Mouse (Mus musculus): ENCODE data around the gene Fam173a.

Fam173a gene

GRCm38 (mm10) chr17:25775318-25776062 is 17.2 kb downstream of the Fam173a start:
- DNase-seq (ENCODE audit: low read depth, low spot score), result no peak
- Histone ChIP-seq H3K36me3 (ENCODE audit: control insufficient read depth, insufficient read depth, low read length, poor library complexity, severe bottlenecking) (peaks cover 8% of the 10 kb centered on the region), H3K27me3 (ENCODE audit: control insufficient read depth, insufficient read depth, low read length, poor library complexity, severe bottlenecking) (no peaks in the 10 kb centered on the region; the same call in 1 of the 2 replicates)

- peak; percentile 99 for DNase-seq (ENCODE audit: low read depth, low spot score)
- peaks cover 3% of the 10 kb centered on the region for H3K36me3 ChIP-seq (ENCODE audit: control insufficient read depth, insufficient read depth, low read length, poor library complexity, severe bottlenecking)
- H3K27me3 ChIP-seq (ENCODE audit: control insufficient read depth, insufficient read depth, low read length, poor library complexity, severe bottlenecking), result no peaks in the 10 kb centered on the region; the same call in 1 of the 2 replicates
Observed at GRCm38 (mm10) chr17:25773549-25774120, 19.1 kb downstream of the Fam173a start, which contains the start of gene Narfl. Gene Narfl, plus strand, starts transcription at chr17:25773776.

GRCm38 (mm10) chr17:25769331-25769730 is 23.4 kb downstream of the Fam173a start:
- no peak for DNase-seq (ENCODE audit: low read depth, low spot score)
- no peaks in the 10 kb centered on the region for H3K36me3 ChIP-seq (ENCODE audit: control insufficient read depth, insufficient read depth, low read length, poor library complexity, severe bottlenecking)
- H3K27me3 ChIP-seq (ENCODE audit: control insufficient read depth, insufficient read depth, low read length, poor library complexity, severe bottlenecking), result no peaks in the 10 kb centered on the region

- no peaks in the 10 kb centered on the region for H3K27me3 ChIP-seq (ENCODE audit: control insufficient read depth, insufficient read depth, low read length, poor library complexity, severe bottlenecking)
- no peaks in the 10 kb centered on the region for H3K36me3 ChIP-seq (ENCODE audit: control insufficient read depth, insufficient read depth, low read length, poor library complexity, severe bottlenecking)
- DNase-seq (ENCODE audit: low read depth, low spot score), result no peak
Observed at GRCm38 (mm10) chr17:25765886-25766285, 26.8 kb downstream of the Fam173a start.

- no peak for DNase-seq (ENCODE audit: low read depth, low spot score)
- Histone ChIP-seq H3K36me3 (ENCODE audit: control insufficient read depth, insufficient read depth, low read length, poor library complexity, severe bottlenecking) (no peaks in the 10 kb centered on the region), H3K27me3 (ENCODE audit: control insufficient read depth, insufficient read depth, low read length, poor library complexity, severe bottlenecking) (no peaks in the 10 kb centered on the region)
Observed at GRCm38 (mm10) chr17:25762591-25762990, 30.1 kb downstream of the Fam173a start.

- DNase-seq (ENCODE audit: low read depth, low spot score), result no peak
- no peaks in the 10 kb centered on the region for H3K36me3 ChIP-seq (ENCODE audit: control insufficient read depth, insufficient read depth, low read length, poor library complexity, severe bottlenecking)
- no peaks in the 10 kb centered on the region for H3K27me3 ChIP-seq (ENCODE audit: control insufficient read depth, insufficient read depth, low read length, poor library complexity, severe bottlenecking)
Observed at GRCm38 (mm10) chr17:25761561-25761970, 31.1 kb downstream of the Fam173a start.

GRCm38 (mm10) chr17:25760148-25760547 is 32.6 kb downstream of the Fam173a start:
- Histone ChIP-seq H3K36me3 (ENCODE audit: control insufficient read depth, insufficient read depth, low read length, poor library complexity, severe bottlenecking) (no peaks in the 10 kb centered on the region), H3K27me3 (ENCODE audit: control insufficient read depth, insufficient read depth, low read length, poor library complexity, severe bottlenecking) (no peaks in the 10 kb centered on the region)
- no peak for DNase-seq (ENCODE audit: low read depth, low spot score)

GRCm38 (mm10) chr17:25757691-25758090 is 35.0 kb downstream of the Fam173a start:
- Histone ChIP-seq H3K27me3 (ENCODE audit: control insufficient read depth, insufficient read depth, low read length, poor library complexity, severe bottlenecking) (no peaks in the 10 kb centered on the region), H3K36me3 (ENCODE audit: control insufficient read depth, insufficient read depth, low read length, poor library complexity, severe bottlenecking) (no peaks in the 10 kb centered on the region)
- DNase-seq (ENCODE audit: low read depth, low spot score), result no peak

GRCm38 (mm10) chr17:25756378-25757242 is 36.1 kb downstream of the Fam173a start:
- Histone ChIP-seq H3K27me3 (ENCODE audit: control insufficient read depth, insufficient read depth, low read length, poor library complexity, severe bottlenecking) (no peaks in the 10 kb centered on the region), H3K36me3 (ENCODE audit: control insufficient read depth, insufficient read depth, low read length, poor library complexity, severe bottlenecking) (no peaks in the 10 kb centered on the region)
- no peak for DNase-seq (ENCODE audit: low read depth, low spot score)

- no peak for DNase-seq (ENCODE audit: low read depth, low spot score)
- Histone ChIP-seq H3K27me3 (ENCODE audit: control insufficient read depth, insufficient read depth, low read length, poor library complexity, severe bottlenecking) (no peaks in the 10 kb centered on the region), H3K36me3 (ENCODE audit: control insufficient read depth, insufficient read depth, low read length, poor library complexity, severe bottlenecking) (no peaks in the 10 kb centered on the region)
Observed at GRCm38 (mm10) chr17:25755627-25756377, 36.9 kb downstream of the Fam173a start.

- Histone ChIP-seq H3K36me3 (ENCODE audit: control insufficient read depth, insufficient read depth, low read length, poor library complexity, severe bottlenecking) (no peaks in the 10 kb centered on the region), H3K27me3 (ENCODE audit: control insufficient read depth, insufficient read depth, low read length, poor library complexity, severe bottlenecking) (no peaks in the 10 kb centered on the region)
- no peak for DNase-seq (ENCODE audit: low read depth, low spot score)
Observed at GRCm38 (mm10) chr17:25755086-25755485, 37.6 kb downstream of the Fam173a start.

GRCm38 (mm10) chr17:25754241-25754640 is 38.5 kb downstream of the Fam173a start, which contains the start of gene Msln:
Gene Msln, minus strand, starts transcription at chr17:25754378.
- DNase-seq (ENCODE audit: low read depth, low spot score), result no peak
- H3K27me3 ChIP-seq (ENCODE audit: control insufficient read depth, insufficient read depth, low read length, poor library complexity, severe bottlenecking), result no peaks in the 10 kb centered on the region
- H3K36me3 ChIP-seq (ENCODE audit: control insufficient read depth, insufficient read depth, low read length, poor library complexity, severe bottlenecking), result no peaks in the 10 kb centered on the region

GRCm38 (mm10) chr17:25751446-25751845 is 41.3 kb downstream of the Fam173a start:
- H3K36me3 ChIP-seq (ENCODE audit: control insufficient read depth, insufficient read depth, low read length, poor library complexity, severe bottlenecking), result no peaks in the 10 kb centered on the region
- no peaks in the 10 kb centered on the region for H3K27me3 ChIP-seq (ENCODE audit: control insufficient read depth, insufficient read depth, low read length, poor library complexity, severe bottlenecking)
- no peak for DNase-seq (ENCODE audit: low read depth, low spot score)

GRCm38 (mm10) chr17:25749314-25749713 is 43.4 kb downstream of the Fam173a start:
- H3K36me3 ChIP-seq (ENCODE audit: control insufficient read depth, insufficient read depth, low read length, poor library complexity, severe bottlenecking), result no peaks in the 10 kb centered on the region
- no peak for DNase-seq (ENCODE audit: low read depth, low spot score)

More at GRCm38 (mm10) chr17:25749314-25749713, 43.4 kb downstream of the Fam173a start:
- H3K27me3 ChIP-seq (ENCODE audit: control insufficient read depth, insufficient read depth, low read length, poor library complexity, severe bottlenecking), result no peaks in the 10 kb centered on the region
